ENCODE assay signal across 18 mouse cellular contexts in the genomic region with DNA sequence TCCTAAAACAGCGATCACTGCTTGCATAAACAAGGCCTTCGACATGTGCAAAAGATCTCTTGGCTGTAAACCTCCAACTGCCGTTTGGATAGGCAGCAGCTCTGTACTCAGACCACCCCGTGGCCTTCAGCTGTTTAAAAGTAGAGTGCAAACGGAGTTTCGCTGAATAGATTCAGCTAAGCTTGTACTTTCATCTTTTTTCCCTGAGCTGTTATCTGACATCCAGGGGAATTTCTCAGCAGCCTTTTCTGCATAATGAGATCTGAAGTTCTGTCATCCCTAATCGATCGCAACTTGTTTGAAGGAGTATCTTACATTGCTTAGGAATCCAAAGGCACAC.
DNase-seq lines count a peak whose midpoint lies in the region; ATAC-seq and TF ChIP-seq lines count a peak whose summit lies in the region.
"Had no signal": no experiment of that assay in that cellular context is flagged by ENCODE, and none has a peak within 500 bp of the region (broad histone marks: within the 10 kb centered on the region; RNA-seq: fewer than 3 reads in every experiment).

No protein-coding gene starts in this region.

- H3K4me1 ChIP-seq in limb, embryonic 13.5 days: no peaks in the 10 kb centered on the region
- no peaks in the 10 kb centered on the region for H3K4me1 ChIP-seq in limb, embryonic 10.5 days
- H3K4me1 ChIP-seq in embryonic facial prominence, embryonic 12.5 days: no peaks in the 10 kb centered on the region
- H3K4me1 ChIP-seq in midbrain, postnatal 0 days (ENCODE audit: insufficient read depth, low read length): no peaks in the 10 kb centered on the region
- H3K4me1 ChIP-seq: forebrain, embryonic 10.5 days; heart, embryonic 13.5 days; hindbrain, embryonic 10.5 days; liver, embryonic 12.5 days had no signal

- H3K4me2 ChIP-seq in limb, embryonic 13.5 days (replicated peaks): no peak overlapping the region; the same call in 1 of the 2 replicates
- no peak overlapping the region for H3K4me2 ChIP-seq in embryonic facial prominence, embryonic 12.5 days (replicated peaks)
- peak overlapping the region; percentile 20; the same call in 1 of the 2 replicates for H3K4me2 ChIP-seq in midbrain, postnatal 0 days (ENCODE audit: low read depth, low read length, poor library complexity, severe bottlenecking)
- H3K4me2 ChIP-seq: heart, embryonic 13.5 days; liver, embryonic 12.5 days had no signal

- H3K27me3 ChIP-seq in limb, embryonic 13.5 days: no peaks in the 10 kb centered on the region
- H3K27me3 ChIP-seq in limb, embryonic 10.5 days (ENCODE audit: low read depth, poor library complexity, severe bottlenecking): no peaks in the 10 kb centered on the region
- H3K27me3 ChIP-seq in embryonic facial prominence, embryonic 12.5 days: no peaks in the 10 kb centered on the region
- no peaks in the 10 kb centered on the region for H3K27me3 ChIP-seq in midbrain, postnatal 0 days (ENCODE audit: insufficient read depth, low read length)
- H3K27me3 ChIP-seq: CH12.LX; heart, embryonic 13.5 days; liver, embryonic 12.5 days had no signal

- no peaks in the 10 kb centered on the region for H3K36me3 ChIP-seq in limb, embryonic 13.5 days
- H3K36me3 ChIP-seq in limb, embryonic 10.5 days: no peaks in the 10 kb centered on the region
- H3K36me3 ChIP-seq in embryonic facial prominence, embryonic 12.5 days: no peaks in the 10 kb centered on the region
- H3K36me3 ChIP-seq in midbrain, postnatal 0 days (ENCODE audit: insufficient read depth, low read length): no peaks in the 10 kb centered on the region
- H3K36me3 ChIP-seq: forebrain, embryonic 10.5 days; heart, embryonic 13.5 days; hindbrain, embryonic 10.5 days; liver, embryonic 12.5 days had no signal

- peak; percentile 76 for ATAC-seq in limb, embryonic 13.5 days (ENCODE audit: low FRiP score, low read depth)
- peak; percentile 41; the same call in 1 of the 2 replicates for ATAC-seq in embryonic facial prominence, embryonic 12.5 days (ENCODE audit: insufficient number of reproducible peaks, insufficient read depth, low FRiP score, low TSS enrichment)
- ATAC-seq in midbrain, postnatal 0 days (ENCODE audit: low FRiP score): no peak
- ATAC-seq: liver, embryonic 12.5 days had no signal

- no peak overlapping the region for H3K9ac ChIP-seq in limb, embryonic 13.5 days
- no peak overlapping the region for H3K9ac ChIP-seq in embryonic facial prominence, embryonic 12.5 days
- H3K9ac ChIP-seq in midbrain, postnatal 0 days (replicated peaks; ENCODE audit: low read length, poor library complexity, severe bottlenecking): no peak overlapping the region
- H3K9ac ChIP-seq: heart, embryonic 13.5 days; liver, embryonic 12.5 days had no signal

- no peak overlapping the region for H3K4me3 ChIP-seq in limb, embryonic 13.5 days
- no peak overlapping the region for H3K4me3 ChIP-seq in limb, embryonic 10.5 days
- no peak overlapping the region for H3K4me3 ChIP-seq in embryonic facial prominence, embryonic 12.5 days
- no peak overlapping the region for H3K4me3 ChIP-seq in midbrain, postnatal 0 days (ENCODE audit: low read depth, low read length)
- H3K4me3 ChIP-seq: forebrain, embryonic 10.5 days; heart, embryonic 13.5 days; hindbrain, embryonic 10.5 days; layer of hippocampus, adult 2 months; liver, embryonic 12.5 days had no signal

- H3K27ac ChIP-seq in limb, embryonic 13.5 days: no peak overlapping the region
- H3K27ac ChIP-seq in limb, embryonic 10.5 days: no peak overlapping the region
- no peak overlapping the region for H3K27ac ChIP-seq in embryonic facial prominence, embryonic 12.5 days
- H3K27ac ChIP-seq in midbrain, postnatal 0 days (ENCODE audit: low read depth, low read length): no peak overlapping the region
- H3K27ac ChIP-seq: forebrain, embryonic 10.5 days; heart, embryonic 13.5 days; hindbrain, embryonic 10.5 days; layer of hippocampus, adult 2 months; liver, embryonic 12.5 days had no signal

- WGBS in limb, embryonic 13.5 days: 48% methylated on average over 8 of the region's 8 CpGs
- 75% methylated on average over 8 of the region's 8 CpGs for WGBS in limb, embryonic 10.5 days
- 43% methylated on average over 8 of the region's 8 CpGs for WGBS in embryonic facial prominence, embryonic 12.5 days
- WGBS in midbrain, postnatal 0 days: 33% methylated on average over 8 of the region's 8 CpGs

- TF ChIP-seq CTCF in midbrain, postnatal 0 days (IDR thresholded peaks at IDR 0.05): no peak

- DNase-seq in embryo, embryonic 11 days: peak; percentile 2
- no peak for DNase-seq in embryo, embryonic 9.5 days (ENCODE audit: extremely low spot score)
- DNase-seq in limb, embryonic 10.5 days (ENCODE audit: low spot score): no peak
- DNase-seq in midbrain, postnatal 0 days (ENCODE audit: low spot score): peak; percentile 16
- no peak for DNase-seq in adrenal gland, adult 8-10 months
- no peak for DNase-seq in cerebellum, adult 11-12 months
- DNase-seq: cerebellum, adult 2 months; kidney, adult 18-20 months; right cerebral cortex, postnatal 4 days; thymus, postnatal 4 days had no signal

- H3K9me3 ChIP-seq in limb, embryonic 13.5 days: no peaks in the 10 kb centered on the region
- no peaks in the 10 kb centered on the region for H3K9me3 ChIP-seq in limb, embryonic 10.5 days (replicated peaks)
- no peaks in the 10 kb centered on the region for H3K9me3 ChIP-seq in embryonic facial prominence, embryonic 12.5 days
- no peaks in the 10 kb centered on the region for H3K9me3 ChIP-seq in midbrain, postnatal 0 days (ENCODE audit: low read length)
- H3K9me3 ChIP-seq: forebrain, embryonic 10.5 days; heart, embryonic 13.5 days; hindbrain, embryonic 10.5 days; liver, embryonic 12.5 days had no signal

Comparison
In these comparisons a context has a peak if more than half of its experiments do, and no peak if none do; other contexts are left out.
1. DNase-seq: peak in embryo, embryonic 11 days (single experiment) and midbrain, postnatal 0 days (single experiment); none in embryo, embryonic 9.5 days (single experiment), limb, embryonic 10.5 days (single experiment), adrenal gland, adult 8-10 months (single experiment) and cerebellum, adult 11-12 months (single experiment).